Mouse (Mus musculus) retina, adult 2 months (tissue): ENCODE measurements at regions not wholly inside any gene's neighbourhood (a gene's known extent, or its start where the extent isn't known, plus 50 kb on each side); places are given as distances from the start of the nearest gene placed in this dataset.

Experiments
- DNase-seq: peaks from one replicate; pipeline ENCODE4 v3.0.0-alpha.2; 2012; ENCODE audit warnings: low read depth, low spot score

DNA sequence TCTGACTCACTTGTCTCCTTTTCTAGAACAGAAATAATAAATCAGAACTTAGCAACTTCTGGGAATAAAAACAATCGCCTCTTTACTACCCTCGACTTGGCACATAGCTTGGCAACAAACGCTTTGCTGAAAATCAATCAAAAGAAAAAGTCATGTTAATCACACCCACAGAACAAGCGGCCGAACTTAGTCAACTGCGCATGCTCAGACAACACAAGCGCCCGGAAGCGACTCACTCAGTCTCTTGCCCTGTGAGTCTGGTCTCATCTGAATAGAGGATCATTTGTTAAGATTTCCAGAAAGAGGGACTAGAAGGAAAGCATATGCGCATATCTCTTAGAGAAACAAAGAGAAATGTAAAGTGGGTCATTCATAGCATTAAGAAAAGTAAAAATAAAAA, 375.8 kb downstream of the Gpd2 start:
- DNase-seq = no peak

DNA sequence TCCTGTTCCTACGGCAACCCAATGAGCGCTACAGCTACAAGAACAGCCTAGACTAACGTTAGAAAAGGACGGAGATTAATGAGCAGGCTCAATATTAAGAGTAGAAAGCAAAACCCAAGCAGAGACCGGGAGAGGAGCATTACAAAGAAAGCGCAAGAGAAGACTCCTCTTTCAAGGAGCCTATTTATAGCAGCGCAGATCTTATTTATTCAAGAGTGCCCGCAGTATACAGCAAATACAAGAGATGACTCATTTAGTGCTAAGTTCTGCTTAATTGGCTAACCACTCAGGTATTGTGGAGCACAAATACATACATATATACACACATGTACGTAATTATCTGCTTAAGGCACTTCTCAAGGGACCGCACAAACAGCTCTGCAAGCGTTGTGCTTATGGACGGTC, 377.2 kb downstream of the Gpd2 start:
- DNase-seq = no peak

DNA sequence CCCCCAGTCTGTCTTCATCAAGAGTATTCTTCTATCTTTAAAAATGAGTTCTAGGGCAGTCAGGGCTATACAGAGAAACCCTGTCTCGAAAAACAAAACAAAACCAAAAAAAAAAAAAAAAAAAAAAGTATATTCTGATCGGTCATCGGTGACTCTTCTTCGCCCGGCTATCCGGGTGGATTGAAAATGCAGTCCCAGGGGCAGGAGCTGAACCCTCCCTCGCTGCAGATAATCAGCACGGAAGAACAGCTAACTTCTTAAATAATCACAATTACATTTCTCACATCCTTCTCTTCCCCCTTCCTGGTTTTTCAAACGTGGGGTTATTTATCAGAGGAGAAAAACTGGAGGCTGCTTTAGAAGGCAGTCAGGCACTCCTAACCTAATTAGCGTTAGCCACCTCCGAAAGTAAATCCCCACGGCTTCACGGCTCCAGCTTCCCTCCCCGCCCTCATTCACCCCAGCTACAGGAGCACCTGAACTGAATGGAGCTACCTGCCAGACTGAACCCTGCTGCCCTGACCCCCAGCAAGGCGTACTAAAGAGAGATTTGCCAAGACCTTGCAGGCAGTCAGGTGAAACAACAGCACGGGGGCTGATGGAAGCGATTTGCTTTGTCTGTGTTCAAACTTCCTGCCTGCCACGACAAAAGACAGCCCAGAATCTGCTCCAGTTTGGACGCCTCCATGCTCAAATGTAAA, 379.2 kb downstream of the Gpd2 start:
- no peak for DNase-seq

DNA sequence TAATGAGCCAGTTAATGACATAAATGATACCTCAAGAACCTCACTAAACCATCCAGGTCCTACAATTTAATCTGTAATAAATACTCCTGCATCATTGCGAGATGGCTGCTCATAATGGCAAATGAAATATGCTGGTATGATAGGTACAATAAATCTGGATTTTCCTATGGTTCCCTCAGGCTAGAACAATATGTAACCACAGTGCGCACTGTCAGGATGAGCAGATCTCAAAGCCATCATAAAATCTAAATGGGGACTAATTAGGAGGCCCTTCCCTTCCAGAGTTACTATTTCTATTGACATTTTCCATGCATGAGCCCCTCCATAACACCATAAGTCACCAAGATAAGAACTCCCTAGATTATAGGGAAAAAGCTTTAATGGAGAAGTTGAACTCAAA, 379.8 kb downstream of the Gpd2 start:
- no peak for DNase-seq

DNA sequence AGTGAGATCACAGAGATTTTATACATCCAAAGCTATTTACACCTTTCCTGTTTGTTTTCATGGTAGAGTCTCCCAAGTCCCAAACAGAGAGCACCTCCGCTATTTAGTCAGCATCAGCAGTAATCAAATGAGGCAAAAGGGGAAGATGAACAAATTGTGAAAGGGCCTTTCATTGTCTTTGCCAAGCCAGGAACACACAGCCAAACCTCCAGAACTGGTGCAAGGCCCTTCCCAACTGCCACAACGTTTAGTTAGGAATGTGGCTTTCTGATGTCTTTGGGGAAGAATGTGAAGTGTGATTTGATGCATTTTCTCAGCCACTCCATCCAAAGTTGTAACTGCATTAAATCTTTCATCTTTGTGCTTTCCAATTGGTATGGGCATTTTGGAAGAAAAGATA, 353.6 kb upstream of the Galnt5 start:
- DNase-seq = no peak

DNA sequence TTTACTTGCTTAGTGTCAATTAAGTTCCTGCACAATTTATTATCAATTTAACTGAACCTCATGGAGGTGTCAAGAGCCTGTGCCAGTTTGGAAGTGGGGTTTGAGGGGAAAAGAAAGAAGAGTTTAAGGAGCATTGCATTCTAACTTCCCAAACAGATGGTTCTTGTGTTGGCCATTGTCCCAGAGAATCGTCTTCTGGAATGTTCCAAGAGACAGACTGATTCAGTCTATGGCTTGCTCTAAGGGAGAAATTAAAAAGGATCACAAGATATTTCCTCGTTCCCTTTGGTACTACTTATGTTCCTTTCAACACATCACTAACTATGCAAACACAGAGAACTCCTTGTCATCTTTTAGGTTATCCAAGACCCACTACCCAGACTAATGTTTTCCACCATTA, 353.1 kb upstream of the Galnt5 start:
- no peak for DNase-seq

DNA sequence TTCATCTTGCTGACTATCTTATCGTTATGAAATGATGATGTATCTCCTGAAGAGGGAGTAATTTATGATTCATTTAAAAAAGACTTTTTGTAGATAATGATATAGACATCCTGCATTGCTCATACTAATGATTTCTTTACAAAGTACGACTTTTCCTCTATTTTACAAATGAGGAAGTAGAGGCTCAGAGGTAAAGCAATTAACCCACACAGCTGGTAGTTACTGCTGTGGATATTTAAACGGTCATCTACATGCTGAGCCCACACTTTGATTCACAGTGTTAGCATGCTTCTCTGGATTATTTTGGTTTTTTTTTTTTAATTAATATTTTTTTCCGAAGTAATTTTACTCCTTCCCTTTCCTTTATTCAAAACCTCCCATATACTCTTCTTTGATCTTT, 348.7 kb upstream of the Galnt5 start:
- DNase-seq = no peak

DNA sequence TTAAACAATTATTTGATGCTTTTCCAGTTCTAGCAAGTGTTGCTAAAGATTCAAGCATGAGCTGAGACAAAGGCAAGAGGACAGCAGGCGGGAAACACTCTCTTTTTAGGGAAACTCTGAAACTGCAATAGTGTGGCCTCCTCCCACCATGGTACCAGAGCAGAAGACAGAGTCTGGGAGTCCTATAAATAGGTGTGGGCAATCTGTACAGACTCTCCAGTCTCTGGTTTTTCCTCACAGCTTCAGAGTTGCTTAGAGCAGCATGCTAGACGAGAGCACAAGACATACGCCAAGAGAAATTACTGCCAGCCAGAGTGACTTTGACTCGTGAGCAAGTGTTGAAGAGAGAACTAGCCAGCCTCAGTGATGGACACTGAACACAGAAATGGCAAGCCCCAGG, 340.3 kb upstream of the Galnt5 start:
- DNase-seq = no peak

DNA sequence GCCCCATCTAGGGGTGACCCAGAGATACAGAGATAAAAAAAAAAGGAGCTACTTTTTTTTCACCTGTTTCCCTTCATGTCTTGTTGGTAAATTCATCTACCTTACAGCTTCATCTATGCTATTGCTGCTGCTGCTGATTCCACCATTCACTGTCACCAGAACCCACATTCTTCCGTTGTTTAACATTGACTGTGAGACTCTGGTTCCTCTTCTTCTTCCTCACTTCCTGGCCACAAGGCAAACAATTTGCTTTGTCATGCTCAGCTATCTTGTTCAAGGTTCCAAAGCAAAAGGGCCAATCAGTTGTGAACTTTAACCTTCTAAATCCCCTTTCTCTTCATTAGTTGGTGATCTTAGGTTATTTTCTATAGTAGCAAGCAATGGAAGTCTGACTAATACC, 335.8 kb upstream of the Galnt5 start:
- DNase-seq = no peak

DNA sequence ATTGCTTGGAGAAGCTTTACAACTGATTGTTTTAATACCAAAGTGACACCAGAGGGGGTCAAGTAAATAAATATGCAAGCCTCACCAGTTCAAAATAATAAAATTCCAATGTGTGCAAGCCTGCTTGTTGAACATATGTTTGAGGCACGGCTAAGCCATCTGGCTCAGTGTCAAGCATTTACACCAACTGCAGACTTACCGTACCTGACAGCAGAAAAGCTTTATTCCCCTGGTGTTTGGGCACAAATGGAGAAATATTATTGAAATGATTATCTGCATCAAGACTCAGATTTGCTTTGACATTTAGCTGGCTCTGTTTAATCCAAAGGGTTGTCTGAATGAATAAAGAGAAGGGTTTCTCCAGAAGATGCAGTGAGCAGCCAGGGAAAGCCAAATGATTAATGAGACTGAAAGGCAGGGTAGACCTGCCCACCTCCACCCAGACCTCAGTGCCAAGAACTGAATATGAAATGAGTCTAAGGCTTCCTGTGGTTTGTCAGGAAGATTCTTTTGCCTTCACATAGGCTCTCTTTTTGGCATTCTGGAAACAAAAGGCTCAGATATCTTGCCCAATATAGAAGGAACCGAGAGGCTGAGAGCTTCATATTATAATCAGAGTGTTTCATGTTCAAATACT, 325.6 kb upstream of the Galnt5 start:
- no peak for DNase-seq

DNA sequence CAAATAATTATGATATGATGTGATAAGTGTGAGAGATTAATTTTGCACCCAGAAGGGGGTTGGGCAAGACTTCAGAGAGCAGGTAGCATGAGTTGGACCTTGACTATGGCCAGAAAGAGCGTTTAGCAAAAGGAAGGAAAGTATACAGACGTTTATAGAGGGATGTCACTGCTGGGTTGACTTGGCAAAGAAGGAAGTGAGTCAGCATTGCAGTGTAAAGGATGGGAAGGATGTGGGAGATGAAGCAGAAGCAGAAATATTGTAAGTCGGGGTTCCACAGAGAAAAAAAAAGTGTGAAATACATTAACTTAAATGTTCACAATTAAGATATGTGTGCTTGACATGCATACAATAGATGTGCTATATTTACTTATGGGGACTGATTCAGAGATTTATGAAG, 307.8 kb upstream of the Galnt5 start:
- no peak for DNase-seq

DNA sequence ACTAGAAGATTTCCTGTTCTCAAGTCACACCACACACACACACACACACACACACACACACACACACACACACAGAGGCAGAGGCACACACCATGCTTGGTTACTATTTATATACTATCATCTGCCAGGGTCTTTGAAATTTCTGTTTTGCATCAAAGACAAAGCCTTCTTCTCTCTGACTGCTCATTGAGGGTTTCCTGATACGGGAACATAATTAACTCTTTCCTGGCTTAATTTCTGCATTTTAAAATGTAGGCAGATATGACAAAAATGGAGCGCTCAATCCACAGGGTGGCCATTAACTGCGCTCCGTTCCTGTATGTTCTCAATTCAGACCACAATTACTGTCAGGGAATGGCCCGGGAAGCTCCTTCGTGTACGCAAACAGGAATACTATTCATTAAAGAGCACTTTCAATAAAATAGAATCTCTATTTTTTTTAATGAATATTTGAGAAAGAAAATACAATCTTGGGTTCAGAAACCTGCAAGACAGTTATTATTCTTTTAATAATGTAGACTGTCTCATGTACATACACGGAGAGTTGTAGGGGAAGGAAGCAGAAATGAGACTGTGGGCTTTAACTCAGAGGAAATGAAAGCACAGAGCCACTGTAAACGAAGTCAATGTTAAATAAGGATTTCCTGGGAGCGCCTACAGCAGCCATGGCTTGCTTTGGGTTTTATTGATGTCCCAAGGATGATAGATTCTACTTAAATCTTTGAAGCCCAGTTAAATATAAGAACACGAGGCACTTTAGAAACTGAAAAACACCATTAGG, 300.5 kb upstream of the Galnt5 start:
- no peak for DNase-seq

DNA sequence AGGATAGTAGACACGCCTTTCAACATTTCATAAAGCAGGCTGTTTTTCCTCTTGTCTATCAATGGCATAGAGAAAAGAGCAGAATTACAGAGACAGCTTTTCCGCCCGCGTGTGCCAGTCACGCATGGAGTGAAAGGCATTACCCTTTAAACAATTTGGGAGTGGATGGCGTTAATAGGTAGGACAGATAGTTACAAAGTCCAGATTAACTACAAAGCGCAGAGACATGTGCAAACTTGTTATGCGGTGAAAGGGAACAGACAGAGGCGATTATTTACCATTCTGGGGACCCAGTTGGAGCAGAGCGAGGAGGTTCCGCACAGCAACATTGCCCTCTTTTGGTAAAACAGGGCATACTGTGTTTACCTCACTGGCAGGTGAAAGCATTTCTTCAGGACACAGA, 299.0 kb upstream of the Galnt5 start:
- DNase-seq = no peak

DNA sequence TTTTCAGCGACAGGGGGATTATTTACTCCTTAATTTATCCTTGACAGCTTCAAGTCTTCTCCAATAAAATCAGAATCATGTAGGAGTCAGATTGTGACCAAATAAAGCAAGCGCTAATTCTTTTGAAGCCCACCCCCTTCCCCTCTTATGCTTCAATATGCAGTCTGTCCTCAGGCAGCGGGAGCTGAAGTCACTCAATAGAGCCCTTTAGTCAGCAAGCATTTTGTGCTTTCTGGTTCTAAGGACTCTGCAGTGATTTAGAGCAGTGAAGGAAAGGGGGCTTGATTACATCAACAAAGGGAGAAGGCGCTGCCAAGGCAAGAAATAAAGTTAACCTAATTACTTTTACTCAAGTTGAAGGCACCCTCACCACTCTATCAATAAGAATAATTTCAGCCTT, 298.5 kb upstream of the Galnt5 start:
- DNase-seq = no peak

DNA sequence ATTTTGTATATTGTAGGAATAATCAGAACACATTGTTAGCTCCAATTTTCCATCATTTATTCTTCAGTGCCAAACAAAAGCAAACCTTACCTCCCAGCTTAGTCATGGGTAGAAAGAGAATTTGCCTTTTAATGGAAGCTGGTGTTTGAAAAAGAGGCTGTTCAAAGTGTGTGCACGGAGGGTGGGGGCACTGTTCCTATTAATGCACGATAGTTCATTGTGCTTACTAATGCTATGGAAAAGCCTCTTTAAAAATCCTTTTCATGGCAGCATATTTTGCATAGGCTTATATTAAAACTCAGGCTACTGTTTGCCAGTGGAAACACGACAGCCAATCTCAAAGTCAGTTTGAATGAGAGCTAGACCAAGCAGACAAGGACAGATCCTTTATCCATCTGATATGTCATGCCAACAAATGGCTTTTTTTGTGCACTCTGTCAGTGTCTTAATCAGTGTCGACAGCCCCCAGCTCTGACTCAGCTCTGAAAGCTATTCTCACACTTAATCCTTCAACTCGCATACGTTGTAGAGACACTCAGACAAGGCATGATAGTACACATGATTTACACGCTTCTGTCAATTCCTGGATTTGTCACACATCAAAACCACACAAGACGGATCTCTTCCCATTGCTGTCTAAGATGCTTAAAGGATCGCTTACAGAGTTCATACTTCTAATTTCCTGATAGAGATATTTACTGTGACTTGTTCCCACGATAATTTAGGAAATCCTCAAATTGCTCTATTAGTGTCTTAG, 280.8 kb upstream of the Galnt5 start:
- DNase-seq = no peak
